Mouse (Mus musculus) lung, embryonic 16.5 days (tissue): Measurements from ENCODE around the gene Spc24. TPM values are rescaled to one million over a fixed set of nuclear protein-coding genes. Genes with fewer than 3 reads are reported as not detected.

Experiments used
- ATAC-seq: fragments of 200-750 bp; cut with Nextera tagmentation; 2 replicates; pipeline ENCODE4 v1.8.0; 2017; ENCODE audit warnings: low read depth, mild to moderate bottlenecking, moderate library complexity
- H3K27ac ChIP-seq: fragments of 300-500 bp; sonication (generic); 2 replicates; pipeline ENCODE4 v1.5.1; 2014; ENCODE audit warnings: mild to moderate bottlenecking, control low read depth, low read length
- H3K27me3 ChIP-seq: fragments of 300-500 bp; sonication (generic); 2 replicates; pipeline ENCODE4 v1.6.1; 2014; ENCODE audit warnings: low read depth, low read length, mixed read lengths; ENCODE audit not compliant: control insufficient read depth, insufficient read depth
- H3K36me3 ChIP-seq: fragments of 300-500 bp; sonication (generic); 2 replicates; pipeline ENCODE4 v1.6.1; 2014; ENCODE audit warnings: low read length; ENCODE audit not compliant: control insufficient read depth, insufficient read depth
- H3K4me1 ChIP-seq: fragments of 300-500 bp; sonication (generic); replicated peaks from 2 replicates; pipeline ENCODE4 v1.6.1; 2014; ENCODE audit warnings: low read length, mixed read lengths; ENCODE audit not compliant: control insufficient read depth, insufficient read depth
- H3K4me2 ChIP-seq: fragments of 300-500 bp; sonication (generic); 2 replicates; pipeline ENCODE4 v1.6.1; 2014; ENCODE audit warnings: low read depth, low read length, control low read depth
- H3K4me3 ChIP-seq: fragments of 300-500 bp; sonication (generic); 2 replicates; pipeline ENCODE4 v1.5.1; 2014; ENCODE audit warnings: mild to moderate bottlenecking, low read length, control low read depth
- H3K9ac ChIP-seq: fragments of 300-500 bp; sonication (generic); 2 replicates; pipeline ENCODE4 v1.6.1; 2014; ENCODE audit warnings: low read length, control low read depth
- H3K9me3 ChIP-seq: fragments of 300-500 bp; sonication (generic); 2 replicates; pipeline ENCODE4 v1.6.1; 2016; ENCODE audit warnings: low read length; ENCODE audit not compliant: control insufficient read depth
- WGBS: fragments of 180-500 bp; shearing (Covaris S2); extraction: QIAGEN DNeasy Blood & Tissue Kit; methylation state at CpG from one replicate; pipeline ENCODE4 v1.1.7; 2014; 5-methylcytosine and 5-hydroxymethylcytosine counted together
- microRNA-seq: library from miRNA; unstranded; fragments of <30 nt; microRNA quantifications from one replicate; pipeline ENCODE4, GENCODE M21; 2016
- polyA plus RNA-seq: library from polyadenylated mRNA; unstranded; fragments of >200 nt; fragmentation: Nextera tagmentation; extraction: Ambion mirVana; gene quantifications from 2 replicates; pipeline ENCODE4 v1.2.1, GENCODE M21; 2015

Spc24 gene
- polyA plus RNA-seq, 1 experiment from 2014 or later = 134 TPM

GRCm38 (mm10) chr9:21715298-21715697 is 44.8 kb downstream of the Spc24 start:
- Histone ChIP-seq H3K27ac (no peak overlapping the region), H3K9me3 (no peaks in the 10 kb centered on the region), H3K4me3 (no peak overlapping the region), H3K27me3 (no peaks in the 10 kb centered on the region), H3K36me3 (no peaks in the 10 kb centered on the region), H3K4me1 (no peaks in the 10 kb centered on the region), H3K9ac (no peak overlapping the region), H3K4me2 (no peak overlapping the region)
- peak; percentile 34; the same call in 1 of the 2 replicates for ATAC-seq
- 58% methylated on average over 4 of the region's 4 CpGs for WGBS

- no peak overlapping the region for H3K9ac ChIP-seq
- no peak for ATAC-seq
- no peak overlapping the region for H3K27ac ChIP-seq
- no peaks in the 10 kb centered on the region for H3K4me1 ChIP-seq
- peaks cover 16% of the 10 kb centered on the region for H3K36me3 ChIP-seq
- no peak overlapping the region for H3K4me3 ChIP-seq
- no peaks in the 10 kb centered on the region for H3K27me3 ChIP-seq
- 82% methylated on average over 3 of the region's 3 CpGs for WGBS
- no peak overlapping the region for H3K4me2 ChIP-seq
- no peaks in the 10 kb centered on the region for H3K9me3 ChIP-seq
Observed at GRCm38 (mm10) chr9:21709340-21709739, 50.8 kb downstream of the Spc24 start.

GRCm38 (mm10) chr9:21706586-21707265 is 53.4 kb downstream of the Spc24 start:
- ATAC-seq = no peak
- WGBS = 86% methylated on average over 8 of the region's 8 CpGs
- Histone ChIP-seq H3K36me3 (peaks cover 38% of the 10 kb centered on the region), H3K4me2 (no peak overlapping the region), H3K27ac (no peak overlapping the region), H3K4me3 (no peak overlapping the region), H3K4me1 (no peaks in the 10 kb centered on the region), H3K27me3 (no peaks in the 10 kb centered on the region), H3K9me3 (no peaks in the 10 kb centered on the region), H3K9ac (no peak overlapping the region)

GRCm38 (mm10) chr9:21706085-21706484 is 54.0 kb downstream of the Spc24 start:
- Histone ChIP-seq H3K27me3 (no peaks in the 10 kb centered on the region), H3K9ac (no peak overlapping the region), H3K36me3 (peaks cover 44% of the 10 kb centered on the region), H3K4me2 (no peak overlapping the region), H3K4me3 (no peak overlapping the region), H3K9me3 (no peaks in the 10 kb centered on the region), H3K4me1 (no peaks in the 10 kb centered on the region), H3K27ac (no peak overlapping the region)
- WGBS = 82% methylated on average over 4 of the region's 4 CpGs
- no peak for ATAC-seq

Small RNA genes within 50 kb of the gene (microRNA-seq; reads per million reads assigned to microRNA genes)
- 9.7 reads per million, percentile 23 among the genes with 10 or more reads in this experiment for gene Mir7083

Other genes starting within 250 kb of the Spc24 start
- 3.9 and 4.0 TPM in 2 replicates for gene AB124611, start 234.1 kb downstream of the Spc24 start, polyA plus RNA-seq
- 17.1 and 20.8 TPM in 2 replicates for gene Carm1, start 213.4 kb downstream of the Spc24 start, polyA plus RNA-seq
- gene Timm29, start 167.6 kb downstream of the Spc24 start, polyA plus RNA-seq = 22.2 and 24.2 TPM in 2 replicates
- gene Yipf2, start 167.5 kb downstream of the Spc24 start, polyA plus RNA-seq = 30.0 and 38.8 TPM in 2 replicates
- gene Smarca4, start 144.1 kb downstream of the Spc24 start, polyA plus RNA-seq = 68.3 and 74.0 TPM in 2 replicates
- gene Ldlr, start 36.8 kb downstream of the Spc24 start, polyA plus RNA-seq = 33.4 and 36.0 TPM in 2 replicates
- gene Kank2, start 38.4 kb upstream of the Spc24 start, polyA plus RNA-seq = 25.5 and 26.3 TPM in 2 replicates
- gene Angptl8, start 75.2 kb upstream of the Spc24 start, polyA plus RNA-seq = 2.7 and 3.6 TPM in 2 replicates
- 62.6 and 63.7 TPM in 2 replicates for gene Dock6, start 92.3 kb upstream of the Spc24 start, polyA plus RNA-seq
- gene Rab3d, start 157.9 kb upstream of the Spc24 start, polyA plus RNA-seq = 20.9 and 23.5 TPM in 2 replicates
- gene Ccdc159, start 167.2 kb upstream of the Spc24 start, polyA plus RNA-seq = 5.9 and 6.4 TPM in 2 replicates
- 58.8 and 65.3 TPM in 2 replicates for gene Tmem205, start 167.3 kb upstream of the Spc24 start, polyA plus RNA-seq
- gene Plppr2, start 176.7 kb upstream of the Spc24 start, polyA plus RNA-seq = 7.7 and 8.2 TPM in 2 replicates
- 5.4 and 6.2 TPM in 2 replicates for gene Swsap1, start 195.5 kb upstream of the Spc24 start, polyA plus RNA-seq
- gene Epor, start 203.2 kb upstream of the Spc24 start, polyA plus RNA-seq = 7.5 and 10.3 TPM in 2 replicates
- gene Rgl3, start 229.1 kb upstream of the Spc24 start, polyA plus RNA-seq = 8.8 and 9.1 TPM in 2 replicates
- 6.6 and 8.1 TPM in 2 replicates for gene Ccdc151, start 242.3 kb upstream of the Spc24 start, polyA plus RNA-seq
- 121 TPM in 2 replicates for gene Prkcsh, start 242.5 kb upstream of the Spc24 start, polyA plus RNA-seq